Comparison of ENCODE assay signal across 9 mouse cellular contexts in the genomic region with DNA sequence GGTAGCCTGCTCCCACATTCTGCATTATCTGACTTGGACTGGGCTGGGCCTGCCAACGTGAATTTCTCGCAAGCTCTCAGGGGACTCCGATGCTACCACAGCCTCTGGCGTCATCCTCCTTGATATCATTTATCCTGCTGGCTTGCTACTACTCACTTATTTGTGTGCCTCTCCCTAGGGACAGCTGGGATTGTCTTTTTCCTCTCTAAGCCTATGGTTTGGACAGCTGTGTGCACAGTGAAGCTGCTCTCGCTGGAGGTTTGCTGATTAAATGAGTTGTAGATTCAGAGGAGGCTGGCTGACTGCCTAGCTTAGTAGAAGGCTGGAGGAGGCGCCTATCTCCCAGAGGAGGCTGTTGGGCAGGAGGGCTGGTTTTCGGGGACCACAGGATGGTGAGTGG. TPM values are rescaled to one million over a fixed set of nuclear protein-coding genes. Genes with fewer than 3 reads are reported as not detected.
DNase-seq lines count a peak whose midpoint lies in the region; ATAC-seq lines count a peak whose summit lies in the region.
"Had no signal": no experiment of that assay in that cellular context is flagged by ENCODE, and none has a peak within 500 bp of the region (broad histone marks: within the 10 kb centered on the region; RNA-seq: fewer than 3 reads in every experiment).

No protein-coding gene starts in this region.

- peaks cover 40% of the 10 kb centered on the region for H3K4me1 ChIP-seq in heart, embryonic 10.5 days
- H3K4me1 ChIP-seq in kidney, embryonic 16.5 days (ENCODE audit: insufficient read depth, low read length), result peaks cover 27% of the 10 kb centered on the region
- peaks cover 19% of the 10 kb centered on the region for H3K4me1 ChIP-seq in midbrain, embryonic 12.5 days
- H3K4me1 ChIP-seq: megakaryocyte, embryonic 14.5 days had no signal

- DNase-seq in gastrocnemius, postnatal 10 days, result peak; percentile 28
- no peak for DNase-seq in gastrocnemius, postnatal 25 days
- no peak for DNase-seq in heart, embryonic 10.5 days (ENCODE audit: low spot score)
- DNase-seq in adrenal gland, adult 18-20 months (ENCODE audit: low spot score in 2 of 2), result no peak
- no peak for DNase-seq in ovary, postnatal 10 days (ENCODE audit: low spot score)

- peak overlapping the region; percentile 68 for H3K27ac ChIP-seq in heart, embryonic 10.5 days
- H3K27ac ChIP-seq in kidney, embryonic 16.5 days (ENCODE audit: low read length), result peak overlapping the region; percentile 34
- H3K27ac ChIP-seq in midbrain, embryonic 12.5 days (replicated peaks), result peak overlapping the region; percentile 43

- no peaks in the 10 kb centered on the region for H3K36me3 ChIP-seq in heart, embryonic 10.5 days
- H3K36me3 ChIP-seq in kidney, embryonic 16.5 days (ENCODE audit: insufficient read depth, low read length), result no peaks in the 10 kb centered on the region
- H3K36me3 ChIP-seq in midbrain, embryonic 12.5 days, result no peaks in the 10 kb centered on the region

- no peaks in the 10 kb centered on the region for H3K9me3 ChIP-seq in heart, embryonic 10.5 days
- no peaks in the 10 kb centered on the region for H3K9me3 ChIP-seq in kidney, embryonic 16.5 days (ENCODE audit: low read length)
- H3K9me3 ChIP-seq in midbrain, embryonic 12.5 days, result no peaks in the 10 kb centered on the region

- WGBS in heart, embryonic 10.5 days, result 50% methylated on average over 7 of the region's 7 CpGs
- WGBS in kidney, embryonic 16.5 days, result 43% methylated on average over 7 of the region's 7 CpGs
- 56% methylated on average over 7 of the region's 7 CpGs for WGBS in midbrain, embryonic 12.5 days

- no peak for ATAC-seq in kidney, embryonic 16.5 days (ENCODE audit: low FRiP score, low TSS enrichment)
- no peak for ATAC-seq in midbrain, embryonic 12.5 days (ENCODE audit: low FRiP score, low read depth)
- ATAC-seq in granulocyte monocyte progenitor cell, adult 5-6 weeks (replicated peaks; ENCODE audit: poor library complexity, severe bottlenecking), result no peak

- no peaks in the 10 kb centered on the region for H3K27me3 ChIP-seq in heart, embryonic 10.5 days (ENCODE audit: insufficient read depth, poor library complexity, severe bottlenecking)
- no peaks in the 10 kb centered on the region for H3K27me3 ChIP-seq in kidney, embryonic 16.5 days (ENCODE audit: insufficient read depth, low read length)
- H3K27me3 ChIP-seq in midbrain, embryonic 12.5 days, result no peaks in the 10 kb centered on the region

- H3K9ac ChIP-seq in kidney, embryonic 16.5 days (replicated peaks; ENCODE audit: low read length), result no peak overlapping the region
- no peak overlapping the region for H3K9ac ChIP-seq in midbrain, embryonic 12.5 days (replicated peaks)

- no peak overlapping the region for H3K4me3 ChIP-seq in heart, embryonic 10.5 days
- H3K4me3 ChIP-seq in kidney, embryonic 16.5 days (ENCODE audit: low read length), result no peak overlapping the region
- no peak overlapping the region for H3K4me3 ChIP-seq in midbrain, embryonic 12.5 days
- H3K4me3 ChIP-seq: megakaryocyte, embryonic 14.5 days had no signal

- no peak overlapping the region for H3K4me2 ChIP-seq in kidney, embryonic 16.5 days (replicated peaks; ENCODE audit: low read depth, low read length)
- no peak overlapping the region for H3K4me2 ChIP-seq in midbrain, embryonic 12.5 days (replicated peaks)

RNA-seq across cellular contexts. Expression of a gene that starts 46.8 kb away (rescaled TPM):
- 1 to 10 TPM; 5.6 to 6.8 TPM for total RNA-seq in gastrocnemius, postnatal 10 days (2021)
- total RNA-seq in gastrocnemius, postnatal 25 days (2021), result 1 to 10 TPM; 5.7 to 6.1 TPM
- 9.4 and 10.8 TPM in 2 replicates for polyA plus RNA-seq in heart, embryonic 10.5 days (2016; fragmentation: Nextera tagmentation; extraction: Ambion mirVana)
- polyA plus RNA-seq in kidney, embryonic 16.5 days (2015; fragmentation: Nextera tagmentation; extraction: Ambion mirVana), result 51.0 and 63.2 TPM in 2 replicates
- polyA plus RNA-seq in midbrain, embryonic 12.5 days (2016; fragmentation: Nextera tagmentation; extraction: Ambion mirVana), result 4.1 and 4.3 TPM in 2 replicates
- not detected in 2 replicates for total RNA-seq in granulocyte monocyte progenitor cell, adult 5-6 weeks (2014; fragmentation: Nextera tagmentation)
- not detected in 2 replicates for total RNA-seq in granulocyte monocyte progenitor cell, adult 5-6 weeks (2017)
- total RNA-seq in adrenal gland, adult 18-20 months (2021), result 1 to 10 TPM in 1 of 2 experiments, under 1 TPM in 1; 0.77 to 2.0 TPM
